Mouse (Mus musculus): ENCODE results near the gene Slain1. TPM values are rescaled to one million over a fixed set of nuclear protein-coding genes. Genes with fewer than 3 reads are reported as not detected.

Slain1 gene
- total and polyA plus RNA-seq, 2 experiments from 2014 or later = 20.3 to 89.7 TPM

GRCm38 (mm10) chr14:103695620-103696019 lies 45.6 kb downstream of the Slain1 start:
- no peak for TF ChIP-seq CTCF (IDR thresholded peaks at IDR 0.05)
- DNase-seq (ENCODE audit: low spot score) (no peak), ATAC-seq (ENCODE audit: low FRiP score) (no peak)
- Histone ChIP-seq H3K9ac (replicated peaks; ENCODE audit: low read length, poor library complexity, severe bottlenecking) (no peak overlapping the region), H3K4me3 (ENCODE audit: low read depth, low read length) (no peak overlapping the region), H3K9me3 (ENCODE audit: low read length) (no peaks in the 10 kb centered on the region), H3K27me3 (ENCODE audit: insufficient read depth, low read length) (no peaks in the 10 kb centered on the region), H3K4me2 (ENCODE audit: low read depth, low read length, poor library complexity, severe bottlenecking) (no peak overlapping the region), H3K27ac (ENCODE audit: low read depth, low read length) (no peak overlapping the region), H3K4me1 (ENCODE audit: insufficient read depth, low read length) (no peaks in the 10 kb centered on the region), H3K36me3 (ENCODE audit: insufficient read depth, low read length) (peaks cover 21% of the 10 kb centered on the region; the same call in 1 of the 2 replicates)
- WGBS = 88% methylated on average over 3 of the region's 3 CpGs

GRCm38 (mm10) chr14:103697101-103697500 lies 47.1 kb downstream of the Slain1 start:
- Histone ChIP-seq H3K9ac (replicated peaks; ENCODE audit: low read length, poor library complexity, severe bottlenecking) (no peak overlapping the region), H3K4me2 (ENCODE audit: low read depth, low read length, poor library complexity, severe bottlenecking) (no peak overlapping the region), H3K27me3 (ENCODE audit: insufficient read depth, low read length) (no peaks in the 10 kb centered on the region), H3K9me3 (ENCODE audit: low read length) (no peaks in the 10 kb centered on the region), H3K4me1 (ENCODE audit: insufficient read depth, low read length) (no peaks in the 10 kb centered on the region), H3K27ac (ENCODE audit: low read depth, low read length) (no peak overlapping the region), H3K4me3 (ENCODE audit: low read depth, low read length) (no peak overlapping the region), H3K36me3 (ENCODE audit: insufficient read depth, low read length) (peaks cover 28% of the 10 kb centered on the region)
- ATAC-seq (ENCODE audit: low FRiP score) = no peak
- 90% methylated on average over 7 of the region's 7 CpGs for WGBS
- DNase-seq (ENCODE audit: low spot score) = no peak
- TF ChIP-seq CTCF (IDR thresholded peaks at IDR 0.05) = no peak

GRCm38 (mm10) chr14:103699308-103699707 lies 49.3 kb downstream of the Slain1 start:
- Histone ChIP-seq H3K4me2 (ENCODE audit: low read depth, low read length, poor library complexity, severe bottlenecking) (no peak overlapping the region), H3K4me1 (ENCODE audit: insufficient read depth, low read length) (no peaks in the 10 kb centered on the region), H3K4me3 (ENCODE audit: low read depth, low read length) (no peak overlapping the region), H3K9me3 (ENCODE audit: low read length) (no peaks in the 10 kb centered on the region), H3K27me3 (ENCODE audit: insufficient read depth, low read length) (no peaks in the 10 kb centered on the region), H3K36me3 (ENCODE audit: insufficient read depth, low read length) (peaks cover 43% of the 10 kb centered on the region), H3K27ac (ENCODE audit: low read depth, low read length) (no peak overlapping the region), H3K9ac (replicated peaks; ENCODE audit: low read length, poor library complexity, severe bottlenecking) (no peak overlapping the region)
- no peak for TF ChIP-seq CTCF (IDR thresholded peaks at IDR 0.05)
- DNase-seq (ENCODE audit: low spot score) = no peak
- ATAC-seq (ENCODE audit: low FRiP score) = no peak
- WGBS = 100% methylated on average over 6 of the region's 6 CpGs

GRCm38 (mm10) chr14:103702516-103702915 lies 52.5 kb downstream of the Slain1 start:
- Histone ChIP-seq H3K4me2 (ENCODE audit: low read depth, low read length, poor library complexity, severe bottlenecking) (no peak overlapping the region), H3K27me3 (ENCODE audit: insufficient read depth, low read length) (no peaks in the 10 kb centered on the region), H3K9me3 (ENCODE audit: low read length) (no peaks in the 10 kb centered on the region), H3K4me1 (ENCODE audit: insufficient read depth, low read length) (no peaks in the 10 kb centered on the region), H3K9ac (replicated peaks; ENCODE audit: low read length, poor library complexity, severe bottlenecking) (no peak overlapping the region), H3K4me3 (ENCODE audit: low read depth, low read length) (no peak overlapping the region), H3K27ac (ENCODE audit: low read depth, low read length) (no peak overlapping the region), H3K36me3 (ENCODE audit: insufficient read depth, low read length) (peaks cover 38% of the 10 kb centered on the region)
- no peak for TF ChIP-seq CTCF (IDR thresholded peaks at IDR 0.05)
- ATAC-seq (ENCODE audit: low FRiP score) (no peak), DNase-seq (ENCODE audit: low spot score) (no peak)
- 92% methylated on average over 18 of the region's 18 CpGs for WGBS

- Histone ChIP-seq H3K27ac (ENCODE audit: low read depth, low read length) (no peak overlapping the region), H3K4me3 (ENCODE audit: low read depth, low read length) (no peak overlapping the region), H3K9ac (replicated peaks; ENCODE audit: low read length, poor library complexity, severe bottlenecking) (no peak overlapping the region), H3K4me2 (ENCODE audit: low read depth, low read length, poor library complexity, severe bottlenecking) (no peak overlapping the region), H3K27me3 (ENCODE audit: insufficient read depth, low read length) (no peaks in the 10 kb centered on the region), H3K36me3 (ENCODE audit: insufficient read depth, low read length) (peaks cover 32% of the 10 kb centered on the region), H3K9me3 (ENCODE audit: low read length) (no peaks in the 10 kb centered on the region), H3K4me1 (ENCODE audit: insufficient read depth, low read length) (no peaks in the 10 kb centered on the region)
- ATAC-seq (ENCODE audit: low FRiP score) = no peak
- no peak for DNase-seq (ENCODE audit: low spot score)
- 82% methylated on average over 13 of the region's 13 CpGs for WGBS
- no peak for TF ChIP-seq CTCF (IDR thresholded peaks at IDR 0.05)
Observed at GRCm38 (mm10) chr14:103704771-103705170, 54.7 kb downstream of the Slain1 start.

GRCm38 (mm10) chr14:103706347-103706746 lies 56.3 kb downstream of the Slain1 start:
- no peak overlapping the region for H3K4me2 ChIP-seq (ENCODE audit: low read depth, low read length, poor library complexity, severe bottlenecking)
- no peak overlapping the region for H3K27ac ChIP-seq (ENCODE audit: low read depth, low read length)
- no peaks in the 10 kb centered on the region for H3K9me3 ChIP-seq (ENCODE audit: low read length)
- 92% methylated on average over 6 of the region's 6 CpGs for WGBS
- peaks cover 28% of the 10 kb centered on the region for H3K36me3 ChIP-seq (ENCODE audit: insufficient read depth, low read length)
- H3K9ac ChIP-seq (replicated peaks; ENCODE audit: low read length, poor library complexity, severe bottlenecking) = no peak overlapping the region
- no peak for TF ChIP-seq CTCF (IDR thresholded peaks at IDR 0.05)
- DNase-seq (ENCODE audit: low spot score) = no peak
- H3K4me3 ChIP-seq (ENCODE audit: low read depth, low read length) = no peak overlapping the region
- H3K27me3 ChIP-seq (ENCODE audit: insufficient read depth, low read length) = no peaks in the 10 kb centered on the region
- H3K4me1 ChIP-seq (ENCODE audit: insufficient read depth, low read length) = no peaks in the 10 kb centered on the region
- no peak for ATAC-seq (ENCODE audit: low FRiP score)
